Mouse (Mus musculus): Measurements from ENCODE around the gene Pus7. TPM values are rescaled to one million over a fixed set of nuclear protein-coding genes. Genes with fewer than 3 reads are reported as not detected.
"Not testable (repeated sequence)": the region's sequence is repeated elsewhere in the genome, so short reads cannot be mapped to it uniquely, and the experiment has no call there.

Gene Pus7
- polyA plus RNA-seq, 1 experiment, result not detected

GRCm38 (mm10) chr5:23718881-23719328 is 64.6 kb downstream of the Pus7 start:
- TF ChIP-seq CTCF (IDR thresholded peaks at IDR 0.05; ENCODE audit: insufficient read depth, low read depth, low read length) (no peak), POLR2A (IDR thresholded peaks at IDR 0.05; ENCODE audit: insufficient read depth, low read depth, low read length) (no peak)
- no peaks in the 10 kb centered on the region for H3K4me1 ChIP-seq (ENCODE audit: control insufficient read depth, insufficient read depth, low read length)
- H3K4me3 ChIP-seq (ENCODE audit: insufficient read depth, low read depth, low read length), result no peak overlapping the region
- H3K27ac ChIP-seq (ENCODE audit: insufficient read depth, low read depth, low read length), result no peak overlapping the region
- 86% methylated on average over 4 of the region's 4 CpGs for WGBS

GRCm38 (mm10) chr5:23718182-23718534 is 65.4 kb downstream of the Pus7 start:
- Histone ChIP-seq H3K4me3 (ENCODE audit: insufficient read depth, low read depth, low read length) (no peak overlapping the region), H3K27ac (ENCODE audit: insufficient read depth, low read depth, low read length) (no peak overlapping the region), H3K4me1 (ENCODE audit: control insufficient read depth, insufficient read depth, low read length) (no peaks in the 10 kb centered on the region)
- TF ChIP-seq CTCF (IDR thresholded peaks at IDR 0.05; ENCODE audit: insufficient read depth, low read depth, low read length) (no peak), POLR2A (IDR thresholded peaks at IDR 0.05; ENCODE audit: insufficient read depth, low read depth, low read length) (no peak)
- WGBS, result 77% methylated on average over 1 of the region's 1 CpGs

GRCm38 (mm10) chr5:23717469-23718181 is 65.9 kb downstream of the Pus7 start:
- WGBS, result 64% methylated on average over 3 of the region's 3 CpGs
- H3K4me3 ChIP-seq (ENCODE audit: insufficient read depth, low read depth, low read length), result no peak overlapping the region
- peaks cover 1% of the 10 kb centered on the region; the same call in 1 of the 2 replicates for H3K4me1 ChIP-seq (ENCODE audit: control insufficient read depth, insufficient read depth, low read length)
- H3K27ac ChIP-seq (ENCODE audit: insufficient read depth, low read depth, low read length), result no peak overlapping the region
- TF ChIP-seq CTCF (IDR thresholded peaks at IDR 0.05; ENCODE audit: insufficient read depth, low read depth, low read length) (no peak), POLR2A (IDR thresholded peaks at IDR 0.05; ENCODE audit: insufficient read depth, low read depth, low read length) (no peak)

GRCm38 (mm10) chr5:23713401-23714335 is 69.8 kb downstream of the Pus7 start:
- H3K27ac ChIP-seq (ENCODE audit: insufficient read depth, low read depth, low read length), result no peak overlapping the region
- peaks cover 4% of the 10 kb centered on the region; the same call in 1 of the 2 replicates for H3K4me1 ChIP-seq (ENCODE audit: control insufficient read depth, insufficient read depth, low read length)
- WGBS, result 87% methylated on average over 8 of the region's 8 CpGs
- TF ChIP-seq CTCF (IDR thresholded peaks at IDR 0.05; ENCODE audit: insufficient read depth, low read depth, low read length) (no peak), POLR2A (IDR thresholded peaks at IDR 0.05; ENCODE audit: insufficient read depth, low read depth, low read length) (no peak)
- H3K4me3 ChIP-seq (ENCODE audit: insufficient read depth, low read depth, low read length), result no peak overlapping the region

GRCm38 (mm10) chr5:23712130-23713001 is 71.1 kb downstream of the Pus7 start:
- Histone ChIP-seq H3K27ac (ENCODE audit: insufficient read depth, low read depth, low read length) (no peak overlapping the region), H3K4me3 (ENCODE audit: insufficient read depth, low read depth, low read length) (peak overlapping the region; percentile 54), H3K4me1 (ENCODE audit: control insufficient read depth, insufficient read depth, low read length) (peaks cover 4% of the 10 kb centered on the region; the same call in 1 of the 2 replicates)
- no peak for TF ChIP-seq CTCF (IDR thresholded peaks at IDR 0.05; ENCODE audit: insufficient read depth, low read depth, low read length)
- TF ChIP-seq POLR2A (IDR thresholded peaks at IDR 0.05; ENCODE audit: insufficient read depth, low read depth, low read length), result no peak
- WGBS, result 2% methylated on average over 60 of the region's 60 CpGs

GRCm38 (mm10) chr5:23711671-23712129 is 71.8 kb downstream of the Pus7 start:
- H3K27ac ChIP-seq (ENCODE audit: insufficient read depth, low read depth, low read length); H3K4me1 ChIP-seq (ENCODE audit: control insufficient read depth, insufficient read depth, low read length): not testable (repeated sequence)
- peak overlapping the region; percentile 54 for H3K4me3 ChIP-seq (ENCODE audit: insufficient read depth, low read depth, low read length)
- 25% methylated on average over 6 of the region's 6 CpGs for WGBS

GRCm38 (mm10) chr5:23711244-23711643 is 72.3 kb downstream of the Pus7 start:
- Histone ChIP-seq H3K4me3 (ENCODE audit: insufficient read depth, low read depth, low read length) (no peak overlapping the region), H3K27ac (ENCODE audit: insufficient read depth, low read depth, low read length) (no peak overlapping the region), H3K4me1 (ENCODE audit: control insufficient read depth, insufficient read depth, low read length) (peaks cover 4% of the 10 kb centered on the region; the same call in 1 of the 2 replicates)
- TF ChIP-seq POLR2A (IDR thresholded peaks at IDR 0.05; ENCODE audit: insufficient read depth, low read depth, low read length) (no peak), CTCF (IDR thresholded peaks at IDR 0.05; ENCODE audit: insufficient read depth, low read depth, low read length) (no peak)
- 99% methylated on average over 4 of the region's 4 CpGs for WGBS

GRCm38 (mm10) chr5:23709661-23710060 is 73.8 kb downstream of the Pus7 start:
- TF ChIP-seq POLR2A (IDR thresholded peaks at IDR 0.05; ENCODE audit: insufficient read depth, low read depth, low read length) (no peak), CTCF (IDR thresholded peaks at IDR 0.05; ENCODE audit: insufficient read depth, low read depth, low read length) (no peak)
- Histone ChIP-seq H3K4me3 (ENCODE audit: insufficient read depth, low read depth, low read length) (no peak overlapping the region), H3K4me1 (ENCODE audit: control insufficient read depth, insufficient read depth, low read length) (peaks cover 4% of the 10 kb centered on the region; the same call in 1 of the 2 replicates), H3K27ac (ENCODE audit: insufficient read depth, low read depth, low read length) (no peak overlapping the region)
- 94% methylated on average over 1 of the region's 1 CpGs for WGBS

- H3K4me1 ChIP-seq (ENCODE audit: control insufficient read depth, insufficient read depth, low read length); H3K27ac ChIP-seq (ENCODE audit: insufficient read depth, low read depth, low read length); H3K4me3 ChIP-seq (ENCODE audit: insufficient read depth, low read depth, low read length): not testable (repeated sequence)
- WGBS, result 98% methylated on average over 33 of the region's 34 CpGs
Measured at GRCm38 (mm10) chr5:23706601-23707597, 76.6 kb downstream of the Pus7 start.

All from olfactory bulb, adult 2 months (tissue).